Mouse (Mus musculus) adrenal gland, postnatal 10 days (tissue): ENCODE measurements at regions not wholly inside any gene's neighbourhood (a gene's known extent, or its start where the extent isn't known, plus 50 kb on each side); places are given as distances from the start of the nearest gene placed in this dataset. TPM values are rescaled to one million over a fixed set of nuclear protein-coding genes. Genes with fewer than 3 reads are reported as not detected.

ENCODE experiments used
- DNase-seq: peaks from one replicate; pipeline ENCODE4 v3.0.0; 2021; ENCODE audit warnings: mixed read lengths
- microRNA-seq: library from miRNA; unstranded; fragments of <30 nt; microRNA quantifications from one replicate; pipeline ENCODE4 v1.2.0, GENCODE M21; 2021

DNA sequence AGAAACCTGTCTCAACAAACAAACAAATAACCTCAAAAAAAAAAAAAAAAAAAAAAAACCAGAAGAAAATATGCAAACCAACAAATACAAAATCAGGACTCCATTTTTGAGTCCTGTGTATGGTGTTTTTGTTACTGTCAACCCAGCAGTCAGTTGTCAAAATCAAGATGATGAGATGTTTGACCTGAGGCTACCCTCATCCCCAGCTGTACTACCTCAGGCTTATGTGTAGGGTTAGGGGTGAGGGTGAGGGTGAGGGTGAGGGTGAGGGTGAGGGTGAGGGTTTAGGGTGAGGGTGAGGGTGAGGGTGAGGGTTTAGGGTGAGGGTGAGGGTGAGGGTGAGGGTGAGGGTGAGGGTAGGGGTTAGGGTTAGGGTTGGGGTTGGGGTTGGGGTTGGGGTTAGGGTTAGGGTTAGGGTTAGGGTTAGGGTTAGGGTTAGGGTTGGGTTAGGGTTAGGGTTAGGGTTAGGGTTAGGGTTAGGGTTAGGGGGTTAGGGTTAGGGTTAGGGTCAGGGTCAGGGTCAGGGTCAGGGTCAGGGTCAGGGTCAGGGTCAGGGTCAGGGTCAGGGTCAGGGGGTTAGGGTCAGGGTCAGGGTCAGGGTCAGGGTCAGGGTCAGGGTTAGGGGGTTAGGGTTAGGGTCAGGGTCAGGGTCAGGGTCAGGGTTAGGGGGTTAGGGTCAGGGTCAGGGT is 97.0 kb upstream of the Vmn2r87 start:
- peak; percentile 68 for DNase-seq

GRCm38 (mm10) chr10:130566426-130566825 is 69.2 kb upstream of the Vmn2r87 start:
- DNase-seq: peak; percentile 15

DNA sequence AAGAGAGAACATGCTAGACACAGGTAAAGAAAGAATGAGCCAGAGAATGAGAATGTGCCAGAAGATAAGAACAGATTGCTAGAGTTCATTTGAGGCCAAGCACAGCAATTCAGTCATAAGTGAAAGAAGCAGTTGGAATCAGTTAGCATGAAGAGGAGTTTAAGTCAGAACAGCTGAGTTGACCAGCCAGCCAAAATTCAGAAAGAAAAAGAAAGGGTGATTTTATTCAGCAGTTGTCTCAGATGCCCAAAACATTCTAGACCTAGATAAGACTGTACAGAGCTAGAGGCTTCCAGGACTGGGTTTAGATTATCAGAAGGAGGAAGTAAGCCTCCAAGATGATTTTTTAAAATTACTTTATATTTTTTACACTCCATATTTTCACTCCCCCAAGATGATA is 51.4 kb upstream of the Vmn2r87 start:
- no peak for DNase-seq

Small RNA genes in the stretch of these regions (microRNA-seq; reads per million reads assigned to microRNA genes)
- gene Gm26445: not detected
